Mouse (Mus musculus) forebrain, embryonic 14.5 days (tissue): ENCODE measurements around the gene Rtp3. TPM values are rescaled to one million over a fixed set of nuclear protein-coding genes. Genes with fewer than 3 reads are reported as not detected.

Experiments
- ATAC-seq: fragments of 200-750 bp; cut with Nextera tagmentation; 2 replicates; pipeline ENCODE4 v1.8.0; 2017; ENCODE audit warnings: mild to moderate bottlenecking, moderate library complexity
- DNase-seq: peaks from one replicate; pipeline ENCODE4 v3.0.0-alpha.2; 2015; ENCODE audit warnings: low spot score
- H3K27ac ChIP-seq: fragments of 300-500 bp; sonication (generic); 2 replicates; pipeline ENCODE4 v1.5.1; 2014; ENCODE audit warnings: low read depth, mild to moderate bottlenecking, control low read depth, low read length, moderate library complexity
- H3K27me3 ChIP-seq: fragments of 300-500 bp; sonication (generic); replicated peaks from 2 replicates; pipeline ENCODE4 v1.6.1; 2014; ENCODE audit warnings: low read length, control low read depth, mixed read lengths; ENCODE audit not compliant: control insufficient read depth, insufficient read depth
- H3K36me3 ChIP-seq: fragments of 300-500 bp; sonication (generic); 2 replicates; pipeline ENCODE4 v1.6.1; 2014; ENCODE audit warnings: low read length, control low read depth; ENCODE audit not compliant: control insufficient read depth, insufficient read depth
- H3K4me1 ChIP-seq: fragments of 300-500 bp; sonication (generic); 2 replicates; pipeline ENCODE4 v1.6.1; 2014; ENCODE audit warnings: antibody characterized with exemption, low read length, control low read depth; ENCODE audit not compliant: control insufficient read depth, insufficient read depth
- H3K4me2 ChIP-seq: fragments of 300-500 bp; sonication (generic); 2 replicates; pipeline ENCODE4 v1.6.1; 2014; ENCODE audit warnings: mild to moderate bottlenecking, control low read depth, low read length
- H3K4me3 ChIP-seq: fragments of 300-500 bp; sonication (generic); 2 replicates; pipeline ENCODE4 v1.5.1; 2014; ENCODE audit warnings: low read depth, low read length, control low read depth
- H3K9ac ChIP-seq: fragments of 300-500 bp; sonication (generic); 2 replicates; pipeline ENCODE4 v1.6.1; 2014; ENCODE audit warnings: mild to moderate bottlenecking, low read length, control low read depth, moderate library complexity
- H3K9me3 ChIP-seq: fragments of 300-500 bp; sonication (generic); replicated peaks from 2 replicates; pipeline ENCODE4 v1.6.1; 2016; ENCODE audit warnings: low read length, control low read depth, mixed read lengths; ENCODE audit not compliant: control insufficient read depth
- WGBS: fragments of 180-500 bp; shearing (Covaris S2); extraction: QIAGEN DNeasy Blood & Tissue Kit; methylation state at CpG from one replicate; pipeline ENCODE4 v1.1.7; 2014; 5-methylcytosine and 5-hydroxymethylcytosine counted together
- polyA plus RNA-seq: library from polyadenylated mRNA; unstranded; fragments of >200 nt; fragmentation: Nextera tagmentation; extraction: Ambion mirVana; gene quantifications from 2 replicates; pipeline ENCODE4 v1.2.1, GENCODE M21; 2014

The Rtp3 gene
- polyA plus RNA-seq, 1 experiment from 2014 or later, result not detected

DNA sequence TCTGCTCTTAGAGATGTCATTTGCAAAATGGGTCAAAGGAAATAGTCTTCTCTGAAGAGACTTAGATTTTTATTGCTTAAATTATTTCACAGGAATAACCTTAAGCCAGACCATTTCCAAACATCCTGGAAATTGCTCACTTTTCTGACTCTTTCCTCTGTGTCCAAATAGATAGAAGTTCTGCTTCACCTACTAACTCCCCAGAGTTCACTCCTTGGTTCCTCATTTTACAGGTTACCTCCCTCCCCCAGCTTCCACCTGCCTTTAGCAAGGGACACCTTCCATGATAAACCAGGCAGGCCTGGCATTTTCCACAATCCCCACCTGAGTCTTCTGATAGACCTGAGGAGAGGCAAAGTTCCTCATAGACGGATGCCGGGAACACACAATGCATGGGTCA lies 16.2 kb upstream of the Rtp3 start:
- Histone ChIP-seq H3K4me1 (no peaks in the 10 kb centered on the region), H3K4me3 (no peak overlapping the region), H3K36me3 (no peaks in the 10 kb centered on the region), H3K9me3 (no peaks in the 10 kb centered on the region), H3K27ac (no peak overlapping the region), H3K27me3 (no peaks in the 10 kb centered on the region), H3K4me2 (no peak overlapping the region), H3K9ac (no peak overlapping the region)
- DNase-seq (no peak), ATAC-seq (no peak)
- 93% methylated on average over 2 of the region's 2 CpGs for WGBS

DNA sequence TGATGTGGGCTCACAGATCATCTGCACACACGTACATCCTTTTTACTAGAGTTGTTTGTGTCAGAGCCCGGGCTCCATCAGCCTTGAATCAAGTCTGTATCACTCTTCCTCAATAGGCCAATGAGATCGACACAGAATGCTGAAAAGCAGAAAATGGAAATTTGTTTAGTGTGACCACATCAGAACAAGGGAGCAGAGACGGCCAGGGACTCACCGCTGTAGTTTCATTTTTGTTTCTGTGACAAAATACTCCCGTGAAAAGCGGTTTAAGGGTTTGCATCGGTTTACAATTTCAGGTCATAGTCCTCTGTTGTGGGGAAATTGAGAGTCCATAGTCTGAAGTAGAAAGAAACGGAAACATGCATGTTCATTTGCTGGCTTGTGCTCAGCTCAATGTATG lies 12.9 kb upstream of the Rtp3 start:
- no peak for ATAC-seq

DNA sequence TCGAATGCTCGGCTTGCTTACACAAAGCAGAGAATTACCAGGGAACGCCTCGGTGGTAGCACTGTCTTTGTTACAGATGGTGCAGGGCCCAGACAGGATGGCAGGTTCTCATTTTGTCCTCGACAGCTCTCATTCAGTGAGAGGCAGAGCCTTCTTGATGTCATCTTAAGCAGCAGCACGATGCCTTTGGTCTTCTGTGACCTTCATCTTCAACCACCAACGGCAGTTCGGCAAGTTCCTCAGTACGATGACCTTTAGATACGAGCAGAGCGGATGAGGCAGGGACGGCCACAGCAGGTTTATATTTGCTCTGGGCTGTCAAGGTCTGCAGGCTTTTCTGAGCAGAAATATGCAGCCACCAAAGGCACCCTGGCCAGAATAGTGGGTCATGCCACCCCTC lies 11.2 kb upstream of the Rtp3 start:
- ATAC-seq, result no peak
- Histone ChIP-seq H3K4me3 (no peak overlapping the region), H3K4me1 (no peaks in the 10 kb centered on the region), H3K9ac (no peak overlapping the region), H3K9me3 (no peaks in the 10 kb centered on the region), H3K4me2 (no peak overlapping the region), H3K27me3 (no peaks in the 10 kb centered on the region), H3K36me3 (no peaks in the 10 kb centered on the region), H3K27ac (no peak overlapping the region)
- DNase-seq, result no peak
- WGBS, result 87% methylated on average over 12 of the region's 12 CpGs

More for the DNA sequence above, 12.9 kb upstream of the Rtp3 start:
- Histone ChIP-seq H3K27ac (no peak overlapping the region), H3K4me1 (no peaks in the 10 kb centered on the region), H3K36me3 (no peaks in the 10 kb centered on the region), H3K4me3 (no peak overlapping the region), H3K9me3 (no peaks in the 10 kb centered on the region), H3K9ac (no peak overlapping the region), H3K4me2 (no peak overlapping the region), H3K27me3 (no peaks in the 10 kb centered on the region)
- 91% methylated on average over 9 of the region's 9 CpGs for WGBS
- no peak for DNase-seq

DNA sequence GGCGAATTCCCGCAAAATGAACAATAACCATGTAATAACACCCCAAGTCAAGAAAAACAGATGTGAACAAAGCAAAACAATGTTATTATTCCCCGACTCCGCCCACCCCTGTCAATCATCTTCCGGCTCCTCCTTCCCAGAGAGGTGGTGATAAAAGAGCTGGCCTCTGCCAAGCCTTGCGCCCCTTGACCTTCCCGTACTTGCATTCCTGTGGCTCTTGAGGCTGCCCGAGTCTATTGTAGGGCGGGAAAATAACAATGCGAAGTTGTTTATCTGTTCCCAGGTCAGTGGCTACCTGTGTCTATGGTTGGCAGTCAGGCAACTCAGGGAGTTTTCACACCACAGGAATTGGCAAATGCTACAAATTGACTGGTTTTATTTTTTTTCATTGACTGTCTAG lies 9.5 kb upstream of the Rtp3 start:
- Histone ChIP-seq H3K9me3 (no peaks in the 10 kb centered on the region), H3K4me3 (no peak overlapping the region), H3K27ac (no peak overlapping the region), H3K36me3 (no peaks in the 10 kb centered on the region), H3K9ac (no peak overlapping the region), H3K4me2 (no peak overlapping the region), H3K27me3 (no peaks in the 10 kb centered on the region), H3K4me1 (no peaks in the 10 kb centered on the region)
- no peak for ATAC-seq
- 86% methylated on average over 10 of the region's 10 CpGs for WGBS
- no peak for DNase-seq

DNA sequence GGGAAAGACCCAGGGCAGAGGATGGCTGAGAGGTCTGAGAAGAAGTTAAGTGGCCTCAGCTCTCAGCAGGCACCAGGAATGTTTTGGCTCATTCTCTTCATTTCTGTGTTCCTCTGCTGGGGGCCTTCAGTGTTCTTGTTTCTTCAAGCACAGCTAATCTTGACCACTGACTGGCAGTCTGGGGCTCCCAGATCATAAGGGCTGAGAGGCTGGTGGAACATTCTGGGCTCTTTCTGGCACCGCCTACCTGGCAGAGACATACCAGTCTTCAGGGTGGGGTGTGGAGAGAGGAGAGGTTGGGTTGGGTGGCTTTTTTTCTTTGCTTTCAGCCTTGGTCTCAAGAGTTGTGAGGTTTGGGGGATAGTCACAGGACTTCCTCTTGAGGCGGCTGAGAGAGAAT lies 8.7 kb upstream of the Rtp3 start:
- no peak overlapping the region for H3K4me3 ChIP-seq
- no peaks in the 10 kb centered on the region for H3K27me3 ChIP-seq
- no peak for DNase-seq
- no peak overlapping the region for H3K27ac ChIP-seq
- 89% methylated on average over 2 of the region's 2 CpGs for WGBS
- H3K4me2 ChIP-seq, result no peak overlapping the region
- no peaks in the 10 kb centered on the region for H3K9me3 ChIP-seq
- H3K36me3 ChIP-seq, result no peaks in the 10 kb centered on the region
- ATAC-seq, result no peak
- H3K4me1 ChIP-seq, result no peaks in the 10 kb centered on the region
- no peak overlapping the region for H3K9ac ChIP-seq

DNA sequence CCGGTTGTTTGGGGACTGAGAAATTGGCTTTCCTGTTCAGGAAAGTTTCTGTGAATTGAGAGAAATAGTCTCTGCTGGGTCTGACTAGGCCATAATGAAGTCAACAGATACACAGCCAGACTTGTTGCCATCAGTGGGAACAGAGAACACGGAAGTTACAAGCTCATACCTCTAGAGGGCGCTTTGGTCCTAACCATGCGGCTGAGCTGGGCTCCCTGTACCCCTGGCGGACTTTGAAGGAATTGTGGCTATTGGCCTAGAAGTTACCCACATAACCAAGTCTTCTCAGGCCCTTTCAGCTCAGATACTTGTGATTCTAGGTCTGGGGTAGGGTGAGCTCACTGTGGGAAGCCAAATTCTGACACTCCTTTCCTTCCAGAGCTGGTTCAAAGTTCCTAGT lies 6.9 kb upstream of the Rtp3 start:
- Histone ChIP-seq H3K4me1 (no peaks in the 10 kb centered on the region), H3K27ac (no peak overlapping the region), H3K4me3 (no peak overlapping the region), H3K9me3 (no peaks in the 10 kb centered on the region), H3K27me3 (no peaks in the 10 kb centered on the region), H3K9ac (no peak overlapping the region), H3K36me3 (no peaks in the 10 kb centered on the region), H3K4me2 (no peak overlapping the region)
- ATAC-seq (no peak), DNase-seq (peak; percentile 75)
- WGBS, result 3% methylated on average over 5 of the region's 5 CpGs

DNA sequence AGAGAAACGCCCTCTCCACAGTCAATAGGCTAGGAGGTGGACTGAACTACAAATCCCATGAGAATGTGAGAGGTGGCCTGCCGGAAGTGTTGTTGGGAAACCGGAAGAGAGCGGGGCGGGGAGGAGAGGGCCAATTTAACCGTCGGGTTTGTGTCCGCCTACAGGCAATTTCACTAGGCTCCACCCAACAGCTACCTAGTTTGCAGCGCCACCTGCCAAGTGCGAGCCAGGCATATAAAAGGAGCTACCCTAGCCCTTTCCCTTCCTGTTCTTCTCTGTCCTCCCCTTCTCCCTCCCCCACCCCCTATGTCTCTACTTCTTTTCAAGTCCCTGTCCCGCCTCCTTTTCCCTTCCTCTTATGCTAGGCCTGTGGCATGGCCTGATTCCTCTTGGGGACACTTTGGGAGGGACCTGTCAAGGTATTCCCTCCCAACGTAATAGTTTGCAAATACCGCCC lies 4.4 kb upstream of the Rtp3 start:
- peak overlapping the region; percentile 45; the same call in 1 of the 2 replicates for H3K9ac ChIP-seq
- no peaks in the 10 kb centered on the region for H3K4me1 ChIP-seq
- peak overlapping the region; percentile 36 for H3K4me3 ChIP-seq
- peak; percentile 90 for DNase-seq
- 7% methylated on average over 13 of the region's 13 CpGs for WGBS
- no peaks in the 10 kb centered on the region for H3K9me3 ChIP-seq
- peak; percentile 91 for ATAC-seq
- no peaks in the 10 kb centered on the region for H3K36me3 ChIP-seq
- no peaks in the 10 kb centered on the region for H3K27me3 ChIP-seq
- H3K27ac ChIP-seq, result no peak overlapping the region
- H3K4me2 ChIP-seq, result peak overlapping the region; percentile 45

DNA sequence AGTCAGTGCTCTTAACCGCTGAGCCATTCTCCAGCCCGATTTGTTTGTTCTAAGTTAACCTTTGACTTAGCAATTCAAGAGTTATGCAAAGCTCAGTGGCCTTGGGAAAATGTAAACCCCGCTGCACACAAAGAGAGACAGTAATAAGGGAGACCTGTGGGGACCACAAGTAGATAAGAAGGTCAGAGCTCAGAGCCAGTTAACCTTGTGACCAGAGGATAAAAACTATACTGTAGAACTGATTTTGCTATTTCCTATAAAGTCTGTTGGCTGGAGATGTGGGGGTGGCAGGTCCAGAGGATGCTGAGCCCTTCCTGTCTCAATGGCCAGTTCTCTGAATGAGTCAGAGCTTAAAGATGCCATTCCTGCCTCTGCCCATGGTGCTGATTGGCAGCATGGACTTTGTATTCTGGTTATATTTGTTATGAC lies 2.9 kb upstream of the Rtp3 start:
- ATAC-seq, result no peak

DNA sequence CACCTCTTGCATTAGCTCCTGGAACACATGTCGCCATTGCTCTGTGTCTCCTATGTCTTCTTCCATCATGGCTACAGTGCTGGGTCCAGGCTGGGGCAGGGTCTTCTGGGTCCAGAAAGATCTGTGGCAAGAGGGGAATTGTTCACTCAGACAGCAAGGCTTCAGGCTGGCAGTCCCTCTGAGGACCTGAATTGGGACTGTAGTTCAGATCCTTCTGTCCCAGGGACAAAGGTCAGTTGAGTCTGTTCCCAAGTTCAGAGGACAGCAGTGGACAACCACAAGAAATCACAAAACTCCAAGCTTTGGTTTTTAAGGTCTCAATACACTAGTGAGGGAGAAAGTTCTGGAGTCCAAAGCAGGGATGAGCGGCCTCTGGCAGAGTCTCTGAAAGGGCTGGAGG lies 840 bp downstream of the Rtp3 start:
- H3K9ac ChIP-seq, result no peak overlapping the region
- H3K9me3 ChIP-seq, result no peaks in the 10 kb centered on the region
- H3K4me3 ChIP-seq, result no peak overlapping the region
- no peak overlapping the region for H3K27ac ChIP-seq
- WGBS, result 89% methylated on average over 2 of the region's 2 CpGs
- no peak for ATAC-seq
- H3K27me3 ChIP-seq, result no peaks in the 10 kb centered on the region
- no peak overlapping the region for H3K4me2 ChIP-seq
- H3K4me1 ChIP-seq, result no peaks in the 10 kb centered on the region
- H3K36me3 ChIP-seq, result no peaks in the 10 kb centered on the region
- DNase-seq, result no peak

More for the DNA sequence above, 2.9 kb upstream of the Rtp3 start:
- no peak for DNase-seq
- 57% methylated on average over 3 of the region's 3 CpGs for WGBS
- no peak overlapping the region for H3K9ac ChIP-seq
- H3K4me2 ChIP-seq, result no peak overlapping the region
- H3K36me3 ChIP-seq, result no peaks in the 10 kb centered on the region
- no peaks in the 10 kb centered on the region for H3K4me1 ChIP-seq
- H3K9me3 ChIP-seq, result no peaks in the 10 kb centered on the region
- no peak overlapping the region for H3K4me3 ChIP-seq
- H3K27ac ChIP-seq, result no peak overlapping the region
- no peaks in the 10 kb centered on the region for H3K27me3 ChIP-seq
